Mouse (Mus musculus) forebrain, embryonic 14.5 days (tissue): ENCODE data around the gene Xylt2. TPM values are rescaled to one million over a fixed set of nuclear protein-coding genes. Genes with fewer than 3 reads are reported as not detected.

Experiments
- ATAC-seq: fragments of 200-750 bp; cut with Nextera tagmentation; 2 replicates; pipeline ENCODE4 v1.8.0; 2017; ENCODE audit warnings: mild to moderate bottlenecking, moderate library complexity
- DNase-seq: peaks from one replicate; pipeline ENCODE4 v3.0.0-alpha.2; 2015; ENCODE audit warnings: low spot score
- H3K27ac ChIP-seq: fragments of 300-500 bp; sonication (generic); 2 replicates; pipeline ENCODE4 v1.5.1; 2014; ENCODE audit warnings: low read depth, mild to moderate bottlenecking, control low read depth, low read length, moderate library complexity
- H3K27me3 ChIP-seq: fragments of 300-500 bp; sonication (generic); replicated peaks from 2 replicates; pipeline ENCODE4 v1.6.1; 2014; ENCODE audit warnings: low read length, control low read depth, mixed read lengths; ENCODE audit not compliant: control insufficient read depth, insufficient read depth
- H3K36me3 ChIP-seq: fragments of 300-500 bp; sonication (generic); 2 replicates; pipeline ENCODE4 v1.6.1; 2014; ENCODE audit warnings: low read length, control low read depth; ENCODE audit not compliant: control insufficient read depth, insufficient read depth
- H3K4me1 ChIP-seq: fragments of 300-500 bp; sonication (generic); 2 replicates; pipeline ENCODE4 v1.6.1; 2014; ENCODE audit warnings: antibody characterized with exemption, low read length, control low read depth; ENCODE audit not compliant: control insufficient read depth, insufficient read depth
- H3K4me2 ChIP-seq: fragments of 300-500 bp; sonication (generic); 2 replicates; pipeline ENCODE4 v1.6.1; 2014; ENCODE audit warnings: mild to moderate bottlenecking, control low read depth, low read length
- H3K4me3 ChIP-seq: fragments of 300-500 bp; sonication (generic); 2 replicates; pipeline ENCODE4 v1.5.1; 2014; ENCODE audit warnings: low read depth, low read length, control low read depth
- H3K9ac ChIP-seq: fragments of 300-500 bp; sonication (generic); 2 replicates; pipeline ENCODE4 v1.6.1; 2014; ENCODE audit warnings: mild to moderate bottlenecking, low read length, control low read depth, moderate library complexity
- H3K9me3 ChIP-seq: fragments of 300-500 bp; sonication (generic); replicated peaks from 2 replicates; pipeline ENCODE4 v1.6.1; 2016; ENCODE audit warnings: low read length, control low read depth, mixed read lengths; ENCODE audit not compliant: control insufficient read depth
- WGBS: fragments of 180-500 bp; shearing (Covaris S2); extraction: QIAGEN DNeasy Blood & Tissue Kit; methylation state at CpG from one replicate; pipeline ENCODE4 v1.1.7; 2014; 5-methylcytosine and 5-hydroxymethylcytosine counted together
- polyA plus RNA-seq: library from polyadenylated mRNA; unstranded; fragments of >200 nt; fragmentation: Nextera tagmentation; extraction: Ambion mirVana; gene quantifications from 2 replicates; pipeline ENCODE4 v1.2.1, GENCODE M21; 2014

The Xylt2 gene
- polyA plus RNA-seq, 1 experiment from 2014 or later = 6.9 TPM

DNA sequence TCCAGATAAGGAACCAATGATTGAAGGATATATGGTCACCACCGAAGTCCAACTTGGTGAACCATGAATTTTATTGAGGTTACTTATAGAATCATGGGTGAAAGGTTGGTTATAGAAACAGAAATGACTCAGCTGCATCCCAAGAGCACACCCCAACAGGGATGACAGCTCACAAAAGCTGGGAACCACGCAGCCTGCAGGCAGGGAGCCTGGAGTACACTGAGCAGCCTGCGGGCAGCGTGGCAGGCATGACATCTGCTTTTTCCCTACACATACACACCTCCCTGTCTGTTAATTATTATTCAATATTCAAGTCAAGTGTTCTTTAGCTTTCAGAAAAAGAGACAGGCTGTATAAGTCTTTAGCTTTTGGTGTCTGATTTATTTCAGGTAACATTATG lies 62.7 kb downstream of the Xylt2 start:
- Histone ChIP-seq H3K4me3 (no peak overlapping the region), H3K27ac (no peak overlapping the region), H3K27me3 (no peaks in the 10 kb centered on the region), H3K36me3 (no peaks in the 10 kb centered on the region), H3K4me1 (no peaks in the 10 kb centered on the region), H3K9me3 (no peaks in the 10 kb centered on the region), H3K4me2 (no peak overlapping the region), H3K9ac (no peak overlapping the region)
- ATAC-seq = no peak
- WGBS = 87% methylated on average over 4 of the region's 4 CpGs
- DNase-seq = no peak

Other genes with a start within 250 kb of the Xylt2 start
- 7.0 and 7.1 TPM in 2 replicates for gene Cacna1g, start 203.3 kb downstream of the Xylt2 start, polyA plus RNA-seq
- gene Spata20, start 191.3 kb downstream of the Xylt2 start, polyA plus RNA-seq = 0.43 and 0.67 TPM in 2 replicates
- gene Epn3, start 177.5 kb downstream of the Xylt2 start, polyA plus RNA-seq = 0.30 and 0.41 TPM in 2 replicates
- 1.8 and 2.1 TPM in 2 replicates for gene Mycbpap, start 155.8 kb downstream of the Xylt2 start, polyA plus RNA-seq
- gene Rsad1, start 128.3 kb downstream of the Xylt2 start, polyA plus RNA-seq = 3.9 and 4.1 TPM in 2 replicates
- gene Chad, start 112.5 kb downstream of the Xylt2 start, polyA plus RNA-seq = 0.17 TPM in 2 replicates
- 2.1 and 2.3 TPM in 2 replicates for gene Acsf2, start 75.6 kb downstream of the Xylt2 start, polyA plus RNA-seq
- gene Lrrc59, start 47.7 kb downstream of the Xylt2 start, polyA plus RNA-seq = 120 and 137 TPM in 2 replicates
- gene Mrpl27, start 23.7 kb downstream of the Xylt2 start, polyA plus RNA-seq = 100 and 111 TPM in 2 replicates
- 11.3 and 13.6 TPM in 2 replicates for gene Eme1, start 23.6 kb downstream of the Xylt2 start, polyA plus RNA-seq
- not detected in 2 replicates for gene Gm11541, start 27.0 kb upstream of the Xylt2 start, polyA plus RNA-seq
- gene Cdc34b, start 64.3 kb upstream of the Xylt2 start, polyA plus RNA-seq = not detected in 2 replicates
- gene Tmem92, start 105.2 kb upstream of the Xylt2 start, polyA plus RNA-seq = not detected in 2 replicates